Mouse (Mus musculus): ENCODE results near the gene Fshr. TPM values are rescaled to one million over a fixed set of nuclear protein-coding genes. Genes with fewer than 3 reads are reported as not detected.

The Fshr gene
- total RNA-seq, 2 experiments from 2014 or later = not detected

DNA sequence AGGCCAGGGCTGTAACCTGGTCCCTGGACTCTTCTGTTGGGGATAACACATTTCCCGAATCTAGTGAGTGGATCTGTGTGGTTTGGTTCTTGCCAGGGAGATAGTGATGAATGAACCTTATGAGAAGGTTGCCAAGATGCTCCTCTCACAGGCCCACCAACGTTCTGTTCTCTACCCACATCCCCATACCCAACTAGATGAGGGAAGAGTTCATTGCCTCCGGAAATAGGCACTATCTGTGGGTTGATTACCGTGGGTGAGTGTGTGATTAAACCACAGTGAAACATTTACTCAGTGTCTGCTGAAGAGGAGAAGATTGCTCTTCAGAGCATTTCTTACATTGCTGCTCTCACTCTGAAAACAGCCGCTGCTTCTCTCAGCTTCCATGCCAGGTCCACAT, 163.8 kb downstream of the Fshr start:
- intact Hi-C loops (cut with DNase I) = no loop called here
- no peak for DNase-seq (ENCODE audit: low spot score)

DNA sequence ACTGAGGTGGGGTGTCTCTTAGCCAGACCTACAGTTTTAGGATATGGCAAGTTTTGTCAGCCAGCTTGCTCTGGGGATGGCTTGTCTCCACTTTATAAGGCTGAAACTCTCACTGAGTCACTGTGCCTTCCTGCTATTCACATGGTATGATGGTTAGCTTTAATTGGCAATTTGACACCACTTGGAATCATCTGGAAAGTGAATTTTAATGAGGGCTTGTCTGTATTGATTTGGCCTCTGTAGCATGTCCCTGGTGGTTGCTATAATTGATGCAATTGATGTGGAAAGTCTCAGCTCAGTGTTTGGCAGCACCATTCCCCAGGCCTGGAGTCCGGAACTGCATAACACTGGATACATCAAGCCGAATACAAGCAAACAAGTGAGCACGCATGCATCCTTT, 164.4 kb downstream of the Fshr start:
- no peak for DNase-seq (ENCODE audit: low spot score)

DNA sequence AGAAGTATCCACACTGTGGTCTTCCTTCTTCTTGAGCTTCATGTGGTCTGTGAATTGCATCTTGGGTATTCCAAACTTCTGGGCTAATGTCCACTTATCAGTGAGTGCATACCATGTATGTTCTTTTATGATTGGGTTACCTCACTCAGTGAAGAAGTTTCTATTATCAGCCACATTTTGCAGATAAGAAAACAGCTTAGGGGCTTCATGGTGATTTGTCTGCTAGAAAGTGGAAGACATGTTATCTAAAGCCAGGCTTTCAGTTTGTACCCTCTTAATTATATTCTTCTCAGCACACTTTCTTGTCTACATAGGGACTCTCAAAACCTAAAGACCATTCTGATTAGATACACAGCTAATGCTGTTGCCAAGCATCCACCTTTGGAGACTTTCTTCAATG, 165.8 kb downstream of the Fshr start:
- no peak for DNase-seq (ENCODE audit: low spot score)
- intact Hi-C loops (cut with DNase I) = no loop called here

More for the DNA sequence above, 164.4 kb downstream of the Fshr start:
- intact Hi-C loops (cut with DNase I) = no loop called here

DNA sequence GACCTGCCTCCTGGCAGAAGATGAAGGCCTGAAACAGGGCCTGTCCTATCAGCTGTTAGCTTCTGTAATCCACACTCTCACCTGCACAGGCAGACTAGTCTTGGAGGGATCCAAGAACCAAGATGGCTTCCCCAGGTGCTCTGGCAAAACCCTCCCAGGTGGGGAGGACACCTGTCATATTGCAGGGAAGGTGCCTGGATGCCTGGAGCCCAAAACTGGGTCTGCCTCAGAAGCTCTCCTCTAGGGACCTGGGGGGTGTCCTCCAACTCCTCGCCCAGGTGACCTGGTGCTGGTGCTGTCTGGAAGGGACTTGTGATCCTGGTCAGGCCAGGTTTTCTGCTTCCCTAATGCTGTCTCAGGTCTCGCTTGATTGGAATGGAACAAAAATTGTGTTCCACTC, 167.5 kb downstream of the Fshr start:
- intact Hi-C loops (cut with DNase I) = no loop called here
- DNase-seq (ENCODE audit: low spot score) = no peak

DNA sequence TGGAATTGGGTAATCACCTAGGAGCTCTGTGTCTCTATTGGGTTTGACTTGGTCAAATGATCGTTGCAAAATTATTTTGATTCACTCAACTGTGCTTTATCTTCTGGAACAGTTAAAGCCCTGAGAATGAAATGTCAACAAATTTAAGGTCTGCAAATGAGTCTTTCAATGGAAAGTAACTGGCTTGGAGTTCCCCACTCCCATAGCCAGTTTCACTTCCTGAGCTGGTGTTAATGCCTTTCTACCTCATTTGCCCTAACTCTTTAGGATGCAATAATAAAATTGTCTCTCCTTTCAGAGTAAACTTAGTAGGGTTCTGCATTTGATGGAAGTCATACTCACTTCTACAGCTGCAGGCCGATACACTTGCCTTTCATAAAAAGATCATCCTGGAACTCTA, 181.0 kb downstream of the Fshr start:
- intact Hi-C loops (cut with DNase I) = no loop called here

DNA sequence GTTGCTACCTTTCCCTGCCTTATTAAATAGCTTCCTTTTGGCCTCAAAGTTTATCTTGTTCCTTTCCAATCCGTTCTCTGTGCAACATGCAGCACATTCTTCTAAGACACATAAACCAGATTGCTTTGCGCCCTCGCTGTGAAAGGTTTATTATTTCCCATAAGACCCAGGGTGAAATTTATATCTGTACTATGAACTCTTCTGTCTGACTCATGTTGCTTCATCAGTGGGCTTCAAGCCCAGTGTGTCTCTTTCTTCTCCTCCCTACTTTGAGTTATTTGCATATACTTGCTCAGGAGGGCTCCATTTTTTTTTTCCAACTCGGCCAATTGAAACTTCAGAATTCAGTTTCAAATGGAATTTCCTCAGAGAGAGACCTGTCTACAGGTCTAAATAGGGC, 183.5 kb downstream of the Fshr start:
- intact Hi-C loops (cut with DNase I) = no loop called here
- DNase-seq (ENCODE audit: low spot score) = no peak

More for the DNA sequence above, 181.0 kb downstream of the Fshr start:
- no peak for DNase-seq (ENCODE audit: low spot score)

DNA sequence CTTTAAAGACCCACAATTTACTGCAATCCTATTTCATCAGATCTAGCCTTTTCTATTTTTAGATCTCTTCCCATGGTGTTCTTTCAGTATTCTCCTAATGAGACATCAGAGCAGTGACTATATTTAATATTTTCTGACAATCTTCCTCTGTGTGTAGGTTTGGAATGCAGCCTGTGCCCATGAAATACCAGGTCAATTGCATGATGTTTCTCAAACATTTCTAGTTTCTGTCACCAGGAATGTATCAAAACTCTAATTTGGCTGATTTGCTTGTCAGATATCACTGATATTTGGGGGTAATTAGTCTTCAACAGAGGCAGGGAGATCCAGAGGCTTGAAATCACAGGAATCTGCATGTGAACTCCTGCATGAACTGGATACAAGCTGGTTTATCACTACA, 186.8 kb downstream of the Fshr start:
- intact Hi-C loops (cut with DNase I) = no loop called here
- DNase-seq (ENCODE audit: low spot score) = no peak

DNA sequence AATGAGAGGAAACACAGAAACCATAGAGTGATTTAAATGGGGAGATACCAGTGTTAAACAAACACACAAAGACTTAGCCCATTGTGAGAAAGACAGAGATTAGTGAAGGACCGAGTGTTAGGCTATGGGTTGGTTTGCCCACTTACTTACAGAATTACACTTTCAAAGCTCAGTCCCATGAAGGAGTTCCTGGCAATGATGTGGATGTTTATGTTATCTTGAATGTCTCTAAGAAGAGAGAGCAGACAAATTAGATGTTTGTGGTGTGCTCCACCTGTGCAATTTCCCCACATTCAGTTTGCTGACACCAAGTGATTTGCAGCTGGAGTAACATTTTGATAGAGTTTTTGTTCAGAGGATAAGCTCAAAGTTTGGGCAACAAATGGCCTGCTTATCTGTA, 191.4 kb downstream of the Fshr start:
- no peak for DNase-seq (ENCODE audit: low spot score)
- intact Hi-C loops (cut with DNase I) = no loop called here

DNA sequence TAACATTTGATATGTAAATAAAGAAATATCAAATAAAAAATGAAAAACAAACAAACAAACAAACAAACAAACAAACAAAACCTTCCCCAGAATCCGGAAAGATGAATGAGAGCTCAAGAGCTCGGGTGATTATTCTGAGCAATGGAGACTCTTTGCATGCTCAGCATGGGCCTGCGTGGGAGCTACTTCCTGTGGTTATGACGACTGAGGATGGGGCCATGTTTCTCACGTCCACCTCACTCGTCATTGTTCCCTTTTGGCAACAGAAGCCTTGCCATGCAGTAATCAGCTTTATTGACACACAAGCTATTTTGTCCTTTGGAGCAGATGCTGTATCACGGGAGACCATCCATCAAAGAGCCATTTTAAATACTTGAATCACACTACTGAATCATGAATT, 191.8 kb downstream of the Fshr start:
- intact Hi-C loops (cut with DNase I) = no loop called here
- DNase-seq (ENCODE audit: low spot score) = no peak

DNA sequence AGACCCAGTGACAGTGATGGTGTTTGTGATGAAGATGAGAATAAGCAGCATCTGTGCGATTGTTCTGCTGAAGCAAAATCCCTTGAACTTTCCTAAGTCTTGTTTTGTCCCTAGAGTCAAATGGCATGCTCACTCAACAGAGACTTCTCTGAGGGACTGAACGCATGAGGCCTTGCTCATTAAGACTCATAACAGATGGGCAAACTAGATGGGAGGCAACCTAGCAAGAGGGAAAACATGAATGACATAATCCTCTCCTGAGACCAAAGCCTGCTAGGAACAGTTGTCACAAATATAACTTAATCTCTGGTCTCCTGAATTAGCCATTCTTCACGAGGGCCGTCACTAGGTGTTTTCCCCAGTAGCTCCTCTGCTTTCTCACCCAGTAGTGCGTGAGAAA, 194.5 kb downstream of the Fshr start:
- intact Hi-C loops (cut with DNase I) = no loop called here

DNA sequence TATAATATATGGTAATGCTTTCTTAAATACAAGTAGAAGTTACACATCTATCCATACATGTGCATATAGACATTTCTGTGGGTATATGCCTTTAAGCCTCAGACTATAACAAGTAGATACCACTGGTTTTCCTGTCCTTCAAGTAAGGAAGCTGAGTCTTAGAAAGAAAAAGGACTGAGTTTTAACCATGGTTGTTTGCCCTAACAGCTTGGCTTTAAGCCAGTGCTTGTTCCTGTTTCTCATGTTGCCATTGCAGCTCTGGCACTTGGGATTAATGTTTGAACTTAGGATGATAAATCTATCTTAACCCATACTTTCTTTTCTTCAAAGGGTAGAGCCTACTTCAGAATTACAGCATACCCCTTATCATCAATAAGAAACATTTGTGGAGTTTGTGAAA, 200.6 kb downstream of the Fshr start:
- no peak for DNase-seq (ENCODE audit: low spot score)
- intact Hi-C loops (cut with DNase I) = no loop called here

More for the DNA sequence above, 194.5 kb downstream of the Fshr start:
- no peak for DNase-seq (ENCODE audit: low spot score)

DNA sequence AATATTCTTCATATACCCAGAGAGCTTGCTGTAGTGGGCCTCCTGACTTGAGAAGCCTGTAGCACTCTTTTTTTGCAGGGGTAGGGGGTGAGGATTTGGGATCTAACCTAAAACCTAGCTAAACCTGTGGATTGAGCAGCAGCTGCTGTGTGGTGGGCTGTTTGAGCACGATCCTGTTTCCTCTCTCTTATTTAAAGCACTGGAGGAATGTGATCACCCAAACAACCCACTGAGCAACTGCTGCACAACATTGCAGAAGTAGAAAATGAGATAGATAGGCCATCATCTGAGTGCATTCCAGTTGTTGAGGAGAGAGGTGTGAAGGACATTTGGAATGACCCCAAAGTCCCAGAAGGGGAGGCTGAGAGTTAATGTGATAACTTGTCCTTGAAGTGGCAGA, 202.2 kb downstream of the Fshr start:
- intact Hi-C loops (cut with DNase I) = no loop called here

DNA sequence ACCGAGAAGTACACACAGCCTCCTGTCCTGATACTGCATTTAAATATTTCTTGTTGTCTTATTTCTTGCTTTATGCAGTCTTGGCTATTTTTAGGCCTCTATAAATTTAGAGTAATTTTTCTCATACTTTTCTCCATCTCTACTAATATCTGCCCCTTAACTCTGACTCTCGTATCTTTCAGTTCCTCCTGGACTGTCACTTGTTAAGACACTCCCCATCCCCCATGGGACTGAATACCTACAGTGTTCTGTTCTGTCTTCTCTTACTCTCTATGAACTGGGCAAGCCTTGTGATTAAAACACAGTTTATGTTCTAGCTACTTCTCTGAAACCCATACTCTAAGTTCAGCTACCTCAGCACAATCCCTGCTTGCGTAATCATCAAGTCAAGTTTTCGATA, 209.2 kb downstream of the Fshr start:
- no peak for DNase-seq (ENCODE audit: low spot score)
- intact Hi-C loops (cut with DNase I) = no loop called here

More for the DNA sequence above, 202.2 kb downstream of the Fshr start:
- DNase-seq (ENCODE audit: low spot score) = no peak

DNA sequence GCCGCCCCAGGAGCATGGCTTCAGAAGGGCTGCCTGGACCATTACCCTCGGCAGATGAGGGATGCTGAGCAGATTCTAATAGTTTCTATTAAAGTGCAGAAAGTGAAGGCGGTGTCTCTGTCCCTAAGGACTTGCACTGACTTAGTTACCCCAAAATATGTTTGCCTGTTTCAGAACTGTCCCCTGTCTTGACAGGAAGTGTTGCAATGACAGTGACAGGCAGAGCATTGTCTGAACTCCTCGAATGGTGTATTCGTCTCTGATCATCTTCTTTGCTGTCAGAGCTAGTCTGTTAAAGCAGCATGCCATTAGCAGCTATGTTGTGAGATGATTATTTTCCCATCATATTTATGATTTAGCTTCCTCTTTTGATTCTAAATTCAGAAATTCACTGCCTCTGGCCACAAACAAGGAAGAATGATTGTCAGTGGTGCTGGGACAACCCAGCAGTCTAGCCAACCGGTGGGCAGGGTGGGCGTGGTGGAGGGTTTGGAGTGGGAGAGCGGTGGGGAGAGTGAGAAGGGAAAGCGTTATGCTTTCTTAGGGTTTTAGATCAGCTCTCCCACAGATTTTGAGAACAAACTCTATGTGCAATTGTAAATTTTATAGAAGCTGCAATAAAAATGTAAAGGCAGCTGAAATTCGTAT, 219.6 kb downstream of the Fshr start:
- intact Hi-C loops (cut with DNase I) = no loop called here
- no peak for DNase-seq (ENCODE audit: low spot score)

DNA sequence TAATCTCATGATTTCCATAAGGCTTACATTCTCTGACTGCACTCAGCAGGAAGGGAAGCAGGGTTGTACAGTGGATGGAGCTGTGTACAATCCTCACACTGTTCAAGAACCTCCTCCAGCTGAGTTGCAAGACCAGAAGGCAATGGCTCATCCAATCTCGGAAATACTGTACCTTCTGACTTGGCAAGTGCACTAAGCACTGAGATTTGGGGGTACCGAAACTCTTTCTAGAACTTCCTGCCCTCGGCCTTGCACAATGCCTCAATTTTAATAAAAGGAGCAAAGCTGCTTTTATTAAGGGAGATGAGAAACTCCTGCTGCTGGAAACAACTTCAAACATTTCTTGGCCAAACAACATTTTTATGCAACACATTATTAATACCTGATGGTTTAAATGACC, 225.9 kb downstream of the Fshr start:
- DNase-seq (ENCODE audit: low spot score) = no peak
- intact Hi-C loops (cut with DNase I) = no loop called here

DNA sequence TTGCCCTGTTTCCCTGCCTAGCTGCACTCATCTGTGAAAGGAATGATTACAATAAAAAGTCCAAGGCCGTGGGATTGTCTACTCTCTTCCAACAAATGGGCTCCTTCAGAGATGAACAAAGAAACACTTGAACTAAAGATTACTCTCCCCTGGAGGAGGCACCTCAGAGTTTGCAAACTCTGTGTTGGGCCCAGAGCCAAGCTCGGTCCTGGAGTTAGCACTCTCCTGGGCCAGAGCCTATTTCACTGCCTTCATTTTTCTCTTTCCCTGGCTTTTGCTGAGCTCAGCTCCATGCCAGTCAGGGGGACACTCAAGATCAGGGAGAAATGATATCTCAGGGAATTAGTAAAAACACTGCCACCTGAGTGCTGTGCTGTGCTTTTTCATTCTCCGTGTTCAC, 234.4 kb downstream of the Fshr start:
- no peak for DNase-seq (ENCODE audit: low spot score)
- intact Hi-C loops (cut with DNase I) = no loop called here

DNA sequence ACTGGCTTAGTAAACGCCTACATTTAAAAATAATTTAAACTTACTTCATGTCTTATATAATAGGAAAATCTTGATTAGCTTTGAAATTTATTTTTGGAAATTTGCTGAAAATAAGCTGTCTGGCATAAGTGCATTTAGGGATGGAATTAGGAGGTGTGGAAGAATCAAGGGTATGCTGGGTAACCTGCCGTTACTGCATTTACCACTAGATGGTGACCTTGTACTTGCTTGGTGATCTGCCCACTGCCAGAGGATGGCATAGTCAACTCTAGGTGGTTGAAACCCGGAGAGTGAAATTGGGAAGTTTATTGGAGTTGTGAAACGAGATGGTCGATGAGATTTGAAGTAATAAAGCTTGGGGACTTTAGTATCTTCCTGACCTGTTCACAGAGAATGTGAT, 246.5 kb downstream of the Fshr start:
- no peak for DNase-seq (ENCODE audit: low spot score)
- intact Hi-C loops (cut with DNase I) = loop anchor here (2.0 kb wide), 1 partner anchor 1547 kb away; no protein-coding TSS in a partner anchor

DNA sequence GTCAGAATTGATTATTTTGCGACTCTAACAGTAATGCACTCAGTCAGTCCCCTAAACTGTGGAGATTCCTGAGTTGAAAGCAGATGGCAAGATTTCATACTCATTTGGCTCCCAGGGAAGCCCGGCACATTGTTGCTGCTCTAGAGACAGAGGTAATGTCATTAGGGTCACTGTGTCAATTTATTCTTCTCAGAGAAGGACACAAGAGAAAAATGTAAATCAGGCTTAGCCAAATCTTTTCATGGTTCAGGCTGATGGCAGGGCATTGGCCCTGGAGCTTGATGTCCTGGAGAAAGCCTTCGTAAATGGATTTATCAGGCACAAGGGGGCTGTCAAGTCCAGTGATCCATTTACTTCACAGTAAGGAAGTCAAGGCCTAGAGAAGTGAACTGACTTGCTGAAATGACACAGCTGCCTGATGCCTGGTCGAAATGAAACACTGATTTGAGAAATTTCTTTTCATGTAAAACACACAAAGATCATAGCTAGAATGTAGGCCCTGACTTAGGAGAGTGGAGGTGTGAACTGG, 262.3 kb downstream of the Fshr start:
- intact Hi-C loops (cut with DNase I) = no loop called here
- no peak for DNase-seq (ENCODE audit: low spot score)

DNA sequence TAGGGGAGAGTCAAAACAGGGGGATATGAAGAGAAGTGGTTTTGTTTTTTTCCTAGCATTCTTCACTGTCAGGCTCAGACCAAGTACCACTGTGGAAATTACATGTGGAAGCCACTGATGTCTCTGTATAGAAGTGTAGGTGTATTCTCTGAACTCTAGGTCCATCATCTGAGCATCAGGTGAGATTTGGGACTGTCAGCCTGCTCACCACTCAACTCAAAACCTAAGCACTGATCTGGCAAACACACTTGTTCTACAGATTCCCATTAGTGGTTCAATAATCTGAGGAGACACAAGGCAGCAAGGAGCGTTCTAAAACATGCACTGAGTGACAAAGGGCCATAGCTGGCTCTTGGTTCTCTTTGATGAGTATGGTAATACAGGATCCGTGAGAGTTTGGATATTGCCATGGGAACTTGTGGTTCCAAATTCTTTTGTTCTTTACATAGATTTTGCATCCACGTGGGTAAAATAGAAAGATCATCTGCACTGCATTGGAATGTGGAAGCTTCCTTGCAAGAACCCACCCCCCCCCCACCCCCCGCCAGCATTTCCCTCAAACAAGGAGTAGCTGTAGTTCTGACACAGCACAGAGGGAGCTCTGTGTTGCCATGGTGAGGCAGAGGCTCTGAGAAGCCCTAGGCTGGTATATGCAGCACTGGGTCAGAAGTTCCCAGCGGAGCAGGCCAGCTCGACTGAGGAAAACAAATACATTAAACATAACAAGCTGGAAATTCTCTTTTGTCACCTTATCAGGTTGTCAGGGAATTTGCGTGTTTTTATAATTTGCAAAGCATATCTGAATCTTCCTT, 262.9 kb downstream of the Fshr start:
- DNase-seq (ENCODE audit: low spot score) = no peak
- intact Hi-C loops (cut with DNase I) = no loop called here

DNA sequence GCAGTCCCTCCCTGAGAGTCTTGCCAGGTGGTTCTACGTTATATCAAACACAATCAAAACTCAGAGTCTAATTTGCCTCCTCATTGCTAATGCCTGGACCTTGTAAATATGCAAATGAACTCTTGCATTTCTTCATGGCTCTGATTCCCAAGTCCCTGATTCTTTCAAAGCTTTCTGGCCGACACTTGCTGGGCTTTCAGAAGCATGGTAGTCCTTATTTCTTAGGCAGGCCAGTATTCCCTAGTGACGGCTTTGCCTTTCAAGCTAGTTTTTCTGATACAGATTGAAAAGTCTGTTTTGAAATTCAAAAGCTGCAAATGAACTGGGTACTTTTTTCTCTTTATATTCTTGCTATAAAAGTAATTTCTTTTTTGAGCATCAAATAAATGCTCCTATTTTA, 263.5 kb downstream of the Fshr start:
- intact Hi-C loops (cut with DNase I) = no loop called here
- no peak for DNase-seq (ENCODE audit: low spot score)

Data from heart, postnatal 25 days (tissue).